Mouse (Mus musculus) cerebellum, adult 2 months (tissue): ENCODE results near the gene Fyco1.

Experiments used
- CTCF ChIP-seq: fragments of 200-500 bp; IDR thresholded peaks from 2 replicates; pipeline ENCODE4 v1.5.1; 2011; ENCODE audit warnings: low read depth, mild to moderate bottlenecking, control low read depth, low read length, moderate library complexity, borderline replicate concordance; ENCODE audit not compliant: insufficient read depth
- POLR2A ChIP-seq: fragments of 200-500 bp; IDR thresholded peaks from 2 replicates; pipeline ENCODE4 v1.6.1; 2011; ENCODE audit warnings: low read length, control low read depth, borderline replicate concordance; ENCODE audit not compliant: insufficient read depth

DNA sequence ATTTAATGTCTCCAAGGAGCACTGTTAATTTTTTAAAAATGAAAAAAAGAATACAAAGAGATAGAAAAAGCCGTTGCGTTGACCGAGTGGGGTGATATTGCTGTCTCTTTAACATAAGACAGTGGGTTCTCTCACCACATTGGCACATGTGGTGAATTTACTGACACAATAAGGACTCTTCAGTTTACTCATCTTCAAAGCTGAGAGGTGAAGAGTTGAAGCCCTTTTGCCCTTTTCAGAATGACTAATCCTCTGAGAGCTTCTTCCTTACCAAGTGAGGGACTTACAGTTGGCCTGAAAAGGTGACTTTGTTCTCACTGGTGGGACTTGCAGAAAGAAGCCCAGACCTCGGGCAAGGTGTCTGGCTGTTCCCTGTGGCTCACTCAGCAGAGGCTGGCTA, 110.9 kb downstream of the Fyco1 start:
- TF ChIP-seq CTCF = no peak
- no peak for TF ChIP-seq POLR2A
